Mouse (Mus musculus): Measurements from ENCODE around the gene Hs3st3a1.

DNA sequence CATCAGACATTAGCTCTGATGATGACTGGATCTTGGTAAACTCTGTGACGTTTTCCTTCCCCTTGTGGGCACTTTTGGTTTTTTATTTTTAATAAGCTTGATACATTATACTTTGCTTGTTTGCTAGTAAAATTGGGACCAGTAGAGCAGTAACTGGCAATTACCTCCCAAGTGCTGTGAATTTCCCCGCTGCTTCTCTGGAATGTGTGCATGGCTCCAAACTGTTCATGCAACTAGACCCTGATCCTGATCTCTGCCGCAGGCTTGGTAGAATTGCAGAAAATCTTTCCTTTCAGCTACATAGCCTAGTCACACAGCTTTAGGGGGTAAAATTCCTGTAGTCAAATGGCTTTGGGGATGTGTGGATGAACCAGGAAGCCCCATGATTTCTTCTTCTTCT is 38.5 kb downstream of the Hs3st3a1 start:
- TF ChIP-seq E2F4 (IDR thresholded peaks at IDR 0.05; ENCODE audit: insufficient read depth) (no peak), USF1 (IDR thresholded peaks at IDR 0.05; ENCODE audit: low read depth) (no peak), MAX (IDR thresholded peaks at IDR 0.05; ENCODE audit: low read depth) (no peak), POLR2A (IDR thresholded peaks at IDR 0.05; ENCODE audit: insufficient read length, low read depth) (no peak), POLR2AphosphoS2 (IDR thresholded peaks at IDR 0.05; ENCODE audit: insufficient read length, low read depth) (no peak), SRF (IDR thresholded peaks at IDR 0.05; ENCODE audit: control insufficient read depth, insufficient read length, low read depth) (no peak), MYOD1 (IDR thresholded peaks at IDR 0.05; ENCODE audit: control insufficient read depth in 1 of 3, insufficient read length in 2 of 3, low read depth in 2 of 3) (no peak), MYOG (IDR thresholded peaks at IDR 0.05; ENCODE audit: control insufficient read depth in 1 of 3, insufficient read depth in 1 of 3, insufficient read length in 2 of 3, low read depth in 2 of 3) (no peak), TCF12 (IDR thresholded peaks at IDR 0.05; ENCODE audit: insufficient read depth, poor library complexity, severe bottlenecking) (no peak)

All from myocyte (in vitro differentiated cells).